Mouse (Mus musculus) bone marrow macrophage, adult 2 months (primary cell): ENCODE data around the gene Enc1.

Source experiments
- CTCF ChIP-seq: IDR thresholded peaks from 2 replicates; pipeline ENCODE4 v1.5.1; 2012; ENCODE audit warnings: low read depth, mild to moderate bottlenecking, low read length, moderate library complexity
- POLR2A ChIP-seq: IDR thresholded peaks from 2 replicates; pipeline ENCODE4 v1.6.1; 2012; ENCODE audit warnings: mild to moderate bottlenecking, low read depth, low read length, borderline replicate concordance

- no peak for TF ChIP-seq CTCF
- TF ChIP-seq POLR2A, result no peak
These were observed 4.3 kb downstream of the Enc1 start for GRCm38 (mm10) chr13:97245157-97245556.
